Mouse (Mus musculus) kidney, adult 9 months (tissue): ENCODE data around the gene Als2cl.

Experiments used
- DNase-seq: peaks from one replicate; pipeline ENCODE4 v3.0.0; 2022

The Als2cl gene

GRCm38 (mm10) chr9:110881953-110882352 lies 2.3 kb downstream of the Als2cl start:
- DNase-seq, result peak; percentile 54

GRCm38 (mm10) chr9:110887388-110888303 lies 8.0 kb downstream of the Als2cl start:
- no peak for DNase-seq

- no peak for DNase-seq
Observed at GRCm38 (mm10) chr9:110888935-110889334, 9.3 kb downstream of the Als2cl start.

DNA sequence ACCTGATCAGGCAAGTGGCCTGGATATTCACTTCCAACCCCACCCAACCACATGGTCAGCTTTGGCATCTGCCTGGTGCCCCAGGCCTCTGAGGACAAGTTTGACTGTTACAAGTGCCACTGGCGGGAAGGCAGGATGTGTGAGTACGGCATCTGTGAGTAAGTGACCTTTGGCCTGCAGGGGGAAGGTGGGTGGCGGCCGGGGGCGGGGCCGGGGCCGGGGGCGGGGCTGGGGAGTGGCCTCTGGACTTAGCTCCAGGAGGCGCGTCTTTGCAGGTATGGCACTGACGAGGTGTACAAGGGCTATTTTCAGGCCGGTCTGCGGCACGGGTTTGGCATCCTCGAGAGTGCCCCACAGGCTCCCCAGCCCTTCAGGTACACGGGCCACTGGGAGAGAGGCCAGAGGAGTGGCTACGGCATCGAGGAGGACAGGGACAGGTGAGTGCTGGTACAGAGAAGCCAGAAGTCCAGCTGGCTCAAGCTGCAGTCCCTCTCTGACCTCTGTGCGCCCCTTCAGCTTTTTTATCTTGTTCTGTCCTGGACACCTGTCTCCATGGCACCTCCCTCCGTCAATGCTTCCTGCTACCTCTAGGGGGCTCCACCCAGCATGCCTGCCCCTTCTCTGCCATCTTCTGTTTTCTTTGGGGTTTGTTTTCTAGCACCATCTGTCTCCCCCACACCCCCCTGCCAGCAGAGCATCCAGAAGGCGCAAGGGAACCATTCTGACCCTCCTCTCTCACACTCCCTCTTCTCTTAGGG lies 10.5 kb downstream of the Als2cl start:
- DNase-seq, result peak; percentile 60

- DNase-seq, result peak; percentile 43
Observed at GRCm38 (mm10) chr9:110891077-110891828, 11.6 kb downstream of the Als2cl start.

DNA sequence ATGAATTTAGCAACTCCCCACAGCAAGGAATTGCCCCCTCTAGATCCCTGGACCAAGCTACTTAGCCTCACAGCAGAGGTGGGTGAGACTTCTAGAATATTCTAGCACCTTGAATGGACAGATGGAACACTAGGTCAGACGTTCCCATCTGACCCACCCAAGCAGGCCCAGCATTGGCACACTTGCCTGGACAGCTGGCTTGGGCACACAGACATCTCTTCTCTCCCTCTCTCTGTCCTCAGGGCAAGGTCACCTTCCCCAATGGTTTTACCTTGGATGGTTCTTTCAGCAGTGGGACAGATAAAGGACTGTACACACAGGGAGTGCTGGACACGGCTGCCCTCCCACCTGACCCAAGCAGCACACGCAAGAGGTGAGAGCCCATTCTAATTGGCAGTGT lies 12.9 kb downstream of the Als2cl start:
- no peak for DNase-seq

DNA sequence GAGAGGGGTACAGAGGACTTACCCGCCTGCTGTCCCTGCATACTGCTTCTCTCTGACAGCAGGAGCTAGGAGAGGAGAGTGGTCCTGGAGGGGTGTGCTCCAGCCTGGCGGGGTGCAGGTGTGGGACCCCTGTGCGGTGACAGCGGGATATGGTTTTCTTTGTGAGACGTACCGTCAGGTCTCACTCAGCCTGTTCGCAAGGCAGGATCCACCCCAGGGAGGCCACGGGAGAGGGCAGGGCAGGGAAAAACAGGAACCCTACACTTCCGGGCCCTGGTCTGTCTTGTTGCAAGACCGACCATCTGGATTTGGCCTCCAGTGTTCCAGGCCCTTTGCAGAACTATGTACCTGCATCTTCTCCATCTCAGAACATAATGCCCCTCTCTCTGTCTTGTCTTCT lies 13.8 kb downstream of the Als2cl start:
- DNase-seq, result no peak

DNA sequence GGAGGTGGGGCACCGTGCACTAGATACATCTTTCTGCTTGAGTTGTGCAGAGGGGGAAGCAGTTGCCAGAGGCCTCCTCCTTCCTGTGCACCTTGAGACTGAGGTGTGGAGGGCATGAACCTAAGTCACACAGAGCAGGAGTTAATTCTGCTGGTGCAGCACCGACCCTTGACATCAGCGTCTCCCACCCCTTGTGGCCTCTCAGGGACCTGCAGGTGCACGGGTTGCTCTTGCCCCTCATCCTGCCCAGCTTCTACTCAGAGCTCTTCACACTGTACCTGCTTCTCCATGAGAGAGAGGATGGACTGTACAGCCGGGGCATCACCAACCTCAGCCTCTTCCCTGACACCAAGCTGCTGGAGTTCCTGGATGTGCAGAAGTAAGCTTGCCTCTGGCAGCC lies 15.8 kb downstream of the Als2cl start:
- DNase-seq, result no peak

DNA sequence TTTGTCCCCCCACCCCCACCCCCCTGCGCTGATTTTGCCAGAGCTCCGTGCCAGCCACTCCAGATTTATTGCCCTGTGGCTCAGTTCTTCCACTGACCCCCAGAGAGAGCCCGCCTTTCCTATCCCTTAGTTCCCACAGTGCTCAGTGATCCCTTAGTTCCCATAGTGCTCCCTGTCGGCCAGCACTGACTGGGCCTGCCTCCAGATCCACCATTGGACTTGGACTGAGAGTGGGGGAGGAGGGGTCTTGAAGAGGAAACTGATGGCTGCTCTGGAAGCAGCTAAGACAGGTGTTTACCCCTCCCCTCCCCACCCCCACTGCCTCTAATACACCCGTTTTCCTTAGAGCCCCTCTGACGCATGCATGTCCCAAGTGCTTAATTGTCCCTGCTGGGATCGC lies 16.3 kb downstream of the Als2cl start:
- DNase-seq, result no peak

- DNase-seq, result no peak
Observed at GRCm38 (mm10) chr9:110896595-110896994, 16.9 kb downstream of the Als2cl start.

- no peak for DNase-seq
Observed at GRCm38 (mm10) chr9:110899451-110900008, 19.9 kb downstream of the Als2cl start.

DNA sequence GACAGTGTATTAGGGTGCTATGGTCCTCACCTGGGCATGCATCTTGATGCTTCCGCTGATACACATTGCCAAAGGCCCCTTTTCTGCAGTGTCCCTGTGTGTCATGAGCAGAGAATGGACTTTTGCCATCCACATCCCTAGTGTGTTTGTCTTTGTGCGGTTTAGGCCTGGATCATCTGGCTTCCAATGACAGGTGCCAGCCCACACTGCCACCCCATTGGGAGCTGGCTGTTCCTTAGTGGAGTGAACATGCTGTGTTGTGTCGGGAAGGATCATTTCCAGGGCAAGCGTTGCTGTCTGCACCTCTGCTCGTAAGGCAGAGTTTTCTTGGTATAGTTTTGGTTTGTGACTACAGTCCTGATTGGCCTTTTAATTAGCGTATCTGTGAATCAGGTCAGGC lies 21.5 kb downstream of the Als2cl start:
- DNase-seq, result no peak

GRCm38 (mm10) chr9:110902271-110902670 lies 22.6 kb downstream of the Als2cl start:
- no peak for DNase-seq

GRCm38 (mm10) chr9:110907201-110907837 lies 27.6 kb downstream of the Als2cl start:
- no peak for DNase-seq

DNA sequence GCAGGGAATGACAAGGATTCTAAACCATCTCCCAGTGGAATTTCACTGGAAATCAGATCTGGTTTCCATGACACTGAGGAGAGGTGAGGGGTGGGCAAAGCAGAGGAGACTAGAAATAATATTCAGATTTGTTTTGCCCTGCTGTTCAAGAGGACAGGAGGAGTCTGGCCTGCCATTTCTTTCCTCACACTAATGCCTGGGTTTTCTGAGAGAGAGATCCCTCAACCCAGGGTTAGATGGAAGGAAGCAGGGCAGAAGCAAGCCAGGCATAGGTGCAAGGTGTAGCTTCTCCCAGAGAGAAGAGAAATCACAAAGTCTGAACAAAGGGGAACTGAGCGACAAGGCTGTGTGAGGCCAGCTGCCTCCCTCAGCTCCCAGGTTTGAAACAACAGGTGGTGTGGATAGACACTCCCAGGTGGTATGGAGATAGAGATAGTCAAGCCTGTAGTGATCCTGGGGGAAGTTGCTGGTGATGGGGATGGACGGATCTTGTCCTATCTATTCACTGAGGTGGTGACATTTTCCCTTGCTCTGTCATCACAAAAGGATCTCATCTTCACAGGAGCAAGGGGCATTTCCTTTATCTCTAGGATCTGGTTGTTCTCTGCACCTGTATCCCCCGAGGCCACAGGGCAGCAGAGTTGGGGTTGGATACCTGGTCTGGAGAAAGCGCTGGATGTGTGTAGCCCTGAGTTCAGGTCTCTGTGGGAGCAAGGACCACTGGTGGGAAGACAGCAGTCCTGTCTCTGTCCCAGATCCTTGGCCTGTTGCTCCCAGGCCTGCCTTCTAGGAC lies 28.4 kb downstream of the Als2cl start:
- no peak for DNase-seq

- DNase-seq, result no peak
Observed at GRCm38 (mm10) chr9:110908631-110909016, 29.0 kb downstream of the Als2cl start.

- no peak for DNase-seq
Observed at GRCm38 (mm10) chr9:110909371-110909967, 29.8 kb downstream of the Als2cl start.

- DNase-seq, result no peak
Observed at GRCm38 (mm10) chr9:110914631-110915236, 35.1 kb downstream of the Als2cl start.

DNA sequence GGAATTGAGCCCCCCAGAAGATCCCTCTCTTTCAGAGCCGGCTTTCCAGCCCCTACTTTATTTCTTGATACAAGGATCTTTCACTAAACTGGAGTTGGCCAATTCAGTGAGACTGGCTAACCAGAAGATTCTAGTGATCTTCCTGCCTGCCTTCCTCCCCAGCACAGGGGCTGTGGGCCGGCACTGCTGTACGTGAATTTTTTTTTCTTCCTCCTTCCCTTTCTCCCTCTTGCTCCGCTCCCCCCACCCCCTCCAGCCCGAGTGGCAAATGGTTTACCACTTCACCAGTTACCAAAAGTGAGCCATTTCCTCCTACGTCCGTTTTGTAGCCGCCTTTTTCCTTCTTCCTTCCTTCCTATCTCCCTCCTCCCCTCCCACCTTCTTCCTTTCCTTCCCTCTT lies 35.8 kb downstream of the Als2cl start:
- no peak for DNase-seq

DNA sequence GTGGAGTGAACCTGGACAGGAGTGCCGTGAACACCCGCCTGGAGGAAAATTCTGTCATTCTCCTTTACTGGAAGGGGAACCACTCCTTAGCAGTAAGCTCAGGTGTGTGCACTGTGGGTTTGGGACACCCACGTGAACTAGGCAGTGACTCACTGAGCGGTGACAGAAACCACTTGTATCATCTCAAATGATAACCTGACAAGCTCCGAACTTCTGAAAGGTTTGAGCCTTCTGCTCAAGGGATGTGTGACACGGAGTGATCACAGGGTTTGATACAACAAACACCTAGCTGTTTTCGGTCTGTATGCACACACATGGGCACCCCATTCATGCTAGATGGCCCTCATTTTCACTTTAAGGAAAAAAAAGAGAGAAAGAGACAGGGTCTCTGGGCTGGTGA lies 37.1 kb downstream of the Als2cl start, which contains the start of gene Fam240a:
Fam240a (minus strand) TSS at position 76 of the 400 bp plus-strand sequence.
- DNase-seq, result no peak
